Mouse (Mus musculus) mouse embryonic stem cell (cell line): Measurements from ENCODE around the gene Fahd2a.

Experiments used
- in situ Hi-C, 2 experiments: fragments of 300-500 bp; cut with MboI; formaldehyde crosslinking; loops; 1 replicate in 1 of 2; 3 replicates in 1 of 2; pipeline ENCODE4 v1.14.3; 2019 to 2020; ENCODE audit warnings: low sequenced_read_pairs in 2 of 2, low pct_unique_long_range_greater_than_20kb in 1 of 2, mixed read lengths in 1 of 2; ENCODE audit not compliant: unreplicated experiment in 1 of 2

The Fahd2a gene

DNA sequence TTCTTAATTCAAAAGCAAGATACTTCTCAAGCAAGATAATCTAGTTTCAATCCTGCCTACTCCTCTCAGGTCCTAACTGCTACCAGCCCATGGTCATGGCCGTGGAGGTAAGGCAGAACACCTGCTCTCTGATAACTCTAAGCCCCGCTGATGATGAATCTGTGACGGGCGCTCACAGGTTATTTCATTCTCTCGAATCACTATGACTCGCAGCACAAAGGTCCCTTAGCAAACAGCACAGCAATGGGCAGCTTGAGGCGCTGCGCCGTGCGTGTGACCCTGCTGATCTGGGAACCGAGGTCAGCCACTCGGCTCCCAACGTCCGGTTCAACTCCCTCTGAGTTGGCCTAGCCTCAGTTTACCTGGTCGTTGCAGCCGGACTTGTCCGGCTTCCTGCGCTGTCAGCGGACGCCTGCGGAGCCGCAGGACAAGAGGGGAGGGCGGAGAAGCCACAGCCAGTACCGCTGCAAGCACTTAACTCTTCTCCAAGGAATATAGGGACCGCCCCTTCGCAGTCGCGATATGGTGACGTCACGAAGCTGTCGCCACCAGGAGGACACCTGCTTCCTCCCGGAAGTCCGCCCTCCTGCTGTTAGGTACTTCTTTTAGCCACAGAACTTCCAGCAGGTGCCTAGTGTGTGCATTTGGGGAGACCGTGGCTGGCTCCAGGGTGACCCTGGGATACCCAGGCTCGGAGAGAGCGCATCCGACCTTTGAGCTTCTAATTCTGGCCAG lies at the start of gene Fahd2a:
Fahd2a (minus strand) TSS at position 511 of the 735 bp plus-strand sequence.
- in situ Hi-C loops, result loop anchor here in 1 of 2 experiments (5.0 kb wide), 1 partner anchor 82 kb away; the partner anchor contains the start of gene Adra2b

DNA sequence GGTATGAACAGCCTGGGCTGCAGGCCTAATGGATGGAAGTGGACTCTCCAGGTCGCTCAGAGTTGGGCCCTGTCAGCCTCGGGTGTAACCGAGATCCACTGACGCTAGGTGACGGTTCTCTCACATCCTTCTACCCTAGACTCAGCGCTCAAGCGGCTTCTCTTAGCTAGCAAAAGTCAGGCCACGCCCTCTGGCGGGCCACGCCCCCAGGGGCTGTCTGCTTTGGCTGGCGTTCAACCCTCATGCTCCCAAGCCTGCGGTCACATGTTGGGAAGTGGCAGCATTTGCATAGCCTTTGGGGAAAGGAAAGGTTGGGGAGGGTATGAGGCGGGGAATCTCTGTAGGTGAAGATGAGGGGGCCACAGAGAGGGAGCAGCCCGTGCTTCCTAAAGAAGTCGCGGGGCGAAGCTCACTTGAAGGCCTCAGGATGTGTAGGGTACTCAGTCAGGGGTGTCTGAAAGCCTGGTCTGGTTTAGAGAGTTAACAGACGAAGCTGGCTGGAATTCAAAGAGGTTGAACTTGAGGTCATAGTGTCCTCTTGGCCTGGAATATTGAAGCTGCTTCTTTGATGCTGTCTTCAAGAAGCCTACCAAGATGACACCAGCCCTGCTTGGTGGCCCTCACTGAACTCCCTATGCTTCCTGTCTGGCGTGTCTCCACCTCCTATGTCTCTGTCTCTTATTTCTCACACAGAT lies 40.3 kb upstream of the Fahd2a start:
- in situ Hi-C loops, result no loop called here

DNA sequence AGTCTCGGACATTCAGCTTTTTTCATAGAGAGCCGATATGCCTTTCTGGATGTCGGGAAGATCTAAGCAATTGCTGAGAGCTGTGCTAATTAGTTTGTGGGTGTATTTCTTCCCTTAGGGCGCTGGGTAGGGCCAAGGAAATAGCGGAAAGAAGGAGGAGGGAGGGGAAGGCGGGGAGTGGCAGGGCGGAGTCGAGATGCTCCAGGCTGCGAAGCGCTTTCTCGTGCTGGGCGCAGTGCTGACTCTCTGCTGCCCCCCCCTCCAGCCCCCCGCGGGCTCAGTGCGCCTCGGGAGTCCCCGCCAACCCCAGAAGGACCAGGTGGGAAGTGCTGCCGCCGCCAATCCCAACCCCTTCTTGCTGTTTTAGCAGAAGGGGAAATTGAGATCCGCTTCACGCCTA lies 38.6 kb upstream of the Fahd2a start:
- in situ Hi-C loops, result no loop called here

DNA sequence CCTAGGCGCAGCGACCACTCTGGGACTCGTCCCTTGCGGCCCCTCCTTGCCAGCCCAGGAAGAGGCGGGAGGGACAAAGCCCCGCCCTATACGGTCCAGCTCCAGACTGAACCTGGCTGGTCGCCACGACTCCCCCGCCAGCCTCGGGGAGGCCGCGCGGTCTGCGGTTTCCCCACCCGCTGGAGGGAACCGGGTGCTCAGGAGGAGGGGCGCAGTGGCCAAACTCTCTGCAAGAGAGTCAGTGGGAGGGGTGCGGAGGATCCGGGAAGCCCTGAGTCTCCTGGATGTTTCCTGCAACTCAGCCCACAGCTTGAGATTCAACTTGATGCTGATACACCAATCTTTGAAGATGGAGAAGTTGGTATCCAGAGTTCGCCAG lies 38.2 kb upstream of the Fahd2a start:
- in situ Hi-C loops, result no loop called here

DNA sequence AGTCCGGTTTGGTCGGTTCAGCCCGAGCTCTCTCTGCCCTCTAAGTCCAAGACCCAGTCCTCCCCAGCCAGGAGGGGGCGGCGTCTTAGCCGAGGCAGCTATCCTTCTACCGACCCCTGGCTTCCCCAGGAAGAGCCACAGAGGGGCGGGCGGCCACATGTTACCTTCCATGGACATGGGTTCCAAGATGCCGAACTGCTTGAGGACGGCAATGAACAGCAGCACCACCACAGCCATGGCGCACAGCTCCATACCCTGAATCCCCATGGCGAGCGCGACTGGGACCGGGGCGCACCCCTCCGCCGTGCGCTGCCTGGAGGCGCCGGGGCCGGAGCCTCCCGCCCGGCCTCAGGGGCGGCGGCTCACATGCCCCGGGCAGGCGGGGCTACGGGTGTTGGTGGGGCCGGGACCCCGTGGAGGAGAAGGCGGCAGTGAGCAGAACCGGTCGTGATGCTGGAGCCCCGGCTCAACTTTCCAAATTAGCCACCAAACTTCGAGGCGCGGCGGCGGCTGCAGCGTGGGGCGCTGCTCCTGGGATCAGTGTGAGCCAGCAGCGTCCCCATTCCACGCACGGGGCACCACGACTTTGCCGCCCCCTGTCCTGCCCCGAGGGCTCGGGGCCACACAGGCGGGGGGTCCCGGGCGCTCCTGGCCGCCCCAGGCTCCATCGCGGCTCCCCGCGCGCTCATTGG lies 37.6 kb upstream of the Fahd2a start:
- in situ Hi-C loops, result no loop called here

DNA sequence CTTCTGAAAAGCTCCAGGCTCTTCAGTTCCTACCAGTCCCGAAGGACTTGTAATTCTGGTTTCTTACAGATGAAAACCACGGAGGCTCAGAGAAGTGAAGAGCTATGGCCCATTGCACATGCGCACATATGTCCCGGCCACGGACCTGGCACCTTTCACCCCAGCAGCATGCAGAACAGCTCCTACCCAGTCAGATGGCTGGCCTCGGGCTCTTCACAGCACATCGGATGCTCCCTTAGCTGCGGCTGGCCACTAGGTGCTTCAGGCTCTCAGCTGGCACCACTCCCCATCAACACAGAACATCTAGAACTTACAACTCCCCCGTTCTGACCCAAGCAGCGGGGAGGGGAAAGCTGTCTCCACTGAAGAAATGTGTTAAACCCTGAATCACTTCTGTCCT lies 35.4 kb upstream of the Fahd2a start:
- in situ Hi-C loops, result no loop called here

DNA sequence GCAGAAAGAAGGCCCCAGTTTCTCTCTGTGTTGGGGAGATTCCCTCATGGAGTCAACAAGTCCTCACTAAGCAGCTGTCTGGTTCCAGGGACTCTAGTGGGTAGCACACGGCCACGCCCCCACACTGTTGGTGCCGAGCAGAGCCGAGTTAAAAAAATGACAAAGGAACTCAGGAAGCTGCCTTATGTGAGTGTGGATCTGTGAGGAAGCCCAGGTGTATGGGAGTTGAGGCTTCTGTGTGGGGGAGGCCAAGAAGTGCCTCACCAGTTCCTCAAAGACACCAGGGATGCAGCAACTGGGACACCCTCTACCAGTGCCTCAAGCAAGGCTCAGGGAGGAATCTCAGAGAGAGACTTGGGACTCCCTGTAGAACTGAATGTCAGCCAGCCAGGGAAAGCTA lies 34.8 kb upstream of the Fahd2a start:
- in situ Hi-C loops, result no loop called here

DNA sequence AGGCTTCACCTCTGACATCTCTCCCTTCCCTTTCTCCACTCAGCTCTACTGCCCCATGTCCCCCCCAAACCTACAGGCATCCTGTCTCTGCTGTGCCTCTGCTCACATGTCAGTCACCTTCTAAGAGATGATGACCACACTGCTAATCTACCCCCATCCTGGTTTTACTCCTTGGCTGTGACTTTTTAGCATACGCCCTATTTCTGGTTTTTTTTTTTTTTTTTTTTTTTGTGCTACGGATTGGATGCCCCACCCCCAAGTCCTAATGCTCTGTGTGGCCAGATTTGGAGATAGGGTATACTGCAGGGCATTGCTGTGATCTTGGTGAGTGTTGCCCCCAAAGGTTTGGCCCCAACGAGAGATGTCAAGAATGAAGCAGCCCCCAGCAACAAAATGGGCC lies 27.9 kb upstream of the Fahd2a start:
- in situ Hi-C loops, result no loop called here

DNA sequence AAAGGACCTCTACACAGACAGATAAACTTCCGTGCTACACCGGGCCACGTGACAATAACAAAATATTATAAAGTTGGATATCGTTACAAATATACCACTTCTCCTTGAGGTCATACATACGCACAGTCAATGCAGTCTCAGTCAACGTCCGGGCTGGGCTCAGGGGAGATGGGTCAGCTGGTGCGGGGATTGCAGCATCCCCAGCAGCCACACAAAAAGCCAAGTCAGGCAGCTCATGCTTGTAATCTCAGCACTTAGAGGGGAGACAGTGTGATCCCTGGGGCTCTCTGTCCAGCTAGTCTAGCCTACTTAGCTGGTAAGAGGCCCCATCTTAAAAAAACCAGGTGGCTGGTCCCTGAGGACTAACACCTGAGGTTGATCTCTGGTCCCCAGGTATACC lies 26.9 kb upstream of the Fahd2a start:
- in situ Hi-C loops, result no loop called here

DNA sequence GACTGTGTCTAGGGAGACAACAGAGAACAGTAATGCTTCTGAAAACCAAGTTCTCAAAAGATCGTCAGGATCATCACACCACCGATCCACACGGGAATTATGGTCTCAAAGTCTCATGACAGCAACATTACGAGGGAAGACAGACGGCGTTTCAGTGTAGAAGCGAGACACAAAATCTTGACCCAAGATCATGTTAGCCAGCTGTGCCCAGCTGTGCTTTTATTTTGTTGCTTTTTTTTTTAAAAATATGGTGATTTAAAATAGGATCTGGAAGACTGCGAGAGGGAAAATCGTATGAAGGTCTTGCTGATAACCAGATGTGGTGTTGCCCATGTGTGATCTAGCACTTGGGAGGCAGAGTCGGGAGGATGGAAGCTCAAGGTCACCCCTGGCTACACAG lies 26.3 kb upstream of the Fahd2a start:
- in situ Hi-C loops, result no loop called here

DNA sequence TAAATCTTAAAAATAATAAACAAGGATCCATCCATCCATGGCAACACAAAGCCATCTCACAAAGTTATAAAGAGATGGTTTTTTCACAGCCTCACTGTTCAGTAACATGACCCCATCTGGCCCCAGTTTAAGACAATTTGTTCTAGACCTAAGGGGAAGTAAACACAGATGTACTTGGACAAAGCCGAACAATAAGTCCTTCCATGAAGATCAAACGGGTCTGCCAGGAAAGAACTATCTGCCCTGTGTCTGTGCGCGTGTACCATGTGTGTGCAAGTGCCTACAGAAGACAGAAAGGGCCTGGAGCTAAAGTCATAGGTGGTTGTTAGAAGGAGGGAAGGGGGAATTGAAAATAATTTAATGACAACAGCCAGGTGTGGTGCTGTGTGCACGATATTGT lies 25.8 kb upstream of the Fahd2a start:
- in situ Hi-C loops, result no loop called here

DNA sequence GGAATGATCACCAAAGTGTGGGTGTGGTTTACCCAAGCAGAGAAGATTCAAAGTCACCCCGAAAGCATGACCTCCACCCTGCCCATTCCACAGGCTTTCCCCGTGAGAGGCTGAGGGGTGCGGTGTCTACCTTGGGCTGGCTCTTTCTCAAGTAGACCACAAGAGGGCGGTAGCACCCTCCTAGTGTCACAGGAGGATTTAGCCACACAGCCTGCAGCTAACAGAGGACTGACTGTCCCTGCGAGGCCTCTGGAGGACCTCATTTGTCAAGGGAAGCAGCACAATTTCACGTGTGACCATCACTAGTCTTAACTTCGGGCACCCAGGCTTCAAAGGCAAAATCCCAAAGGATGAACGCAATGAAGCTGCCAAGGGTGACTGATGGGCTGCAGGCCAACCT lies 17.9 kb upstream of the Fahd2a start:
- in situ Hi-C loops, result loop anchor here in 1 of 2 experiments (5.0 kb wide), 1 partner anchor 35 kb away; no protein-coding TSS in a partner anchor

DNA sequence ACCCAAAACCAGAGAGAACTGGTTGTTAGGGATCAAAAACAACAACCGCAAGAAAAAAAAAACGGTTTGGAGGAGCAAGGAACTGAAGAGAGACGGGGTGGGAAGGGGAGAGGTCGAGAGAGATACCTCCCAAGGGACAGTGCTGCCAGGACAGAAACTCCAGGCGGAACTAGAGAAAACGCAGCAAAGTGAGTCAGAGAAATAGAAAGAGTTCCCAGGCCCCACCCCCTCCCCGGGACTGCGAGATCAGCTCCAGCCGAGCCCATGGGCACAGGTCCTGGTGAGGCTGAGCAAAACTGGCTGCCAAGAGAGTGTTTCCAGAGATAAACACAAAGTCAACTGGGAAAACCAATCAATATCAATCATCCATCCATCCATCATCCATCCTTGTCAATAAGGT lies 17.0 kb upstream of the Fahd2a start:
- in situ Hi-C loops, result loop anchor here in 1 of 2 experiments (5.0 kb wide), 1 partner anchor 36 kb away; no protein-coding TSS in a partner anchor

DNA sequence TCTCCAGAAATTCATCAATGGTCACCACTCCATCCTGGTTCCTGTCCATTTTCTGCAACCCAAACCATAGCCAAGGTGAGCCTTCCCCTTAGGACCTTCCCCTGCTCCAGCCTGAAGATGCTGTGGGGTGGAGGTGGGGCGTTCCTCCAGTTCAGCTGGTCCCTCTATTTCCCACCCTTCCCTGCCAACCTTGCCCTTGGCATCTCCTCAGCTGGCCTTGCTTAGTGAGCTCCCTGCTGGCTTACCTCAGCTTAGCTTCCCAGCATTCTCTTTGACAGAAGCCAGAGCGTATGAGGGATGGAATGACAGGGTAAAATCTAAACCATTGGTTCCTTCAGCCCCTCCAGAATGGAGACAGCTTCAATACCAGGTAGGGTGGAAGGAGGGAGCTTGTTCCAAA lies 15.0 kb upstream of the Fahd2a start:
- in situ Hi-C loops, result no loop called here

DNA sequence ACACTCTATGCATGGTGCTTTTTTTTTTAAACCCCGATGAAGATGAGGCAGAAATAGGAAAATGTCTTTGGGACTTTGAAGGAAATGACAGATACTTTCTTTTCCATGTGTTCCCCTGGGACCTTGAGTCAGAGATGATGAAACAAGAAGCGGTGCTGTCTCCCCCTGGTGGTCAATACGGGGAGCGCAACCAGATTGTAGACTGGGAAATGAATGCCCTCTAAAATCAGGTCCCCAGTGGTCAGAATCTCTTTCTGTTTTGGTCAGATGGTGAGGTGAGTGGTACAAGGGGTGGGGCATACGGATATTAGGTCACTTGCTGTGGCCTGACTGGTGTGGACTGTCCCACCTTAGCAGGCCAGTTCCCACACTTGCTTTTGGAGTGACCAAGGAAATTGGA lies 9.4 kb upstream of the Fahd2a start:
- in situ Hi-C loops, result no loop called here

DNA sequence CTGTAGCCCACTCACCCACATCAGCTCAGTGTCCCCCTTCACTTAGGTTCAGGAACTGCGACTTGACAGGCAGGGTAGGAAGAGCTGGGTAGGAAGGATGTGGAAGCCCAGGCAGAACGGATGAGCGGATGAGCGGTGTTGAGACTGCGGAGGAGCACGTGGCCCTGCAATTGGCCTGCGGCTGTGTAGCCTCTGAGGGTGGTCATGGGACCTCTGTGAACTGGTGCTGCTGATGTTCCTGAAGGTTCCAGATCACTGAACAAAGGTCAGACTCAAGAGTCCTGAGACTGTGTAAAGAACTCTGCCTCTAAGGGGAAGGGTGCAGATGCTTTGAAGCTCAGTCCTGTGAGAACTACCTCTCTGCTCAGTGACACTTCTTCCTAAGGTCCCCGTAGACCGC lies 8.8 kb upstream of the Fahd2a start:
- in situ Hi-C loops, result no loop called here

DNA sequence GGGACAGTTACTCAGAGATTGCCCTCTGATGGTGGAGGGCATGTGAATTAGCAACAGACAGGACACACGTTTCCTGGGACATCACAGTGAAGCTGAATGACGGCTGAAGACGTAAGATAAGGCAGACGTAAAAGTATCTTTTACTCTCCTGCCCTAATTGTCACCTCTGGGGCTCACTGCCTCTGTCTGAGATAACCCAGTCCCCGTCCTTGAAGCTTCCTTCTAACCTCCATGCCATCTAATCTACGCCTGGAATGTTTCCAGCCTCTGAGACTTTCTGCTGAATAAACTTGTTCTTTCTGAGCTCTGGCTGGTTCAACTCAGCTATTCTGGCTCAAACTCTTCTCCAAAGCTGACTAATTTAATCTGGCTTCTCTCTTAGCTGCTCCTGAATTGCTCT lies 7.4 kb upstream of the Fahd2a start:
- in situ Hi-C loops, result no loop called here

DNA sequence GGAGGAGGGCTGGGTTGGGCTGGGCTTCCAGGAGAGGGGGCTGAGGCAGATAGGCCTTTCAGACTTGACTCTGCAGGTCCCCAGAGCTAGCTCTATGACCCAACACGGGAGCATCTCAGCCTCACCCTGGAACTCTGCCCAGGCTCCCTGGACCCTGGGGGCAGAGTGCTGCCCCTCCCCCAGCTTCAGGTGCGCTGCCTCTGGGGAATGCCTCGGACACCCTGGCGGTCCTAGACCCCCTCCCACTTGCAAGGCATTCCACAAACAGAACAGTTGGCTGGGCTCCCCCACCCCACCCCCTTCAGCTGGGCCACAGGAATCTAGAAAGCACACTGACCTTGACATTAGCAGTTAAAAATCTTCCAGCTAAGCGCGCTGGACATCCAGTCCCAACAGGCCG lies 5.3 kb upstream of the Fahd2a start:
- in situ Hi-C loops, result no loop called here

DNA sequence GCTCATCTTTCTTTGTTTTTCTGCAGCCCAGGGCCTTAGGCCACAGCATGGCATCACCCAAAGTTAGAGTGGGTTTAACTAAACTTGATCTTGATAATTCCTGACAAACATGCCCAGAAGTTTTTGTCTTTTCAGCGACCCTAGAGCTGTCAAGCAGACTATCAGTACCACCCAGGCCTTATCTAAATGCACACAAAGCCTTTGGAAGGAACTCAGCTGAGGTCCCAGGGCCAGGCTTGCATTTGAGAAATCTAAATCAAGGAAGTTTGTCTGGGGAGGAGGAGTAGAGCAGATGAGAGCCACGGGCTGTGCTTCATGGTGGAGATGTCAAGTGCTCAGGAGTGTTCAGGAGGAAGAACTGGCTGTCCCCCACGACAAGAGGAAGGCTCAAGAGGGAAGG lies 2.5 kb upstream of the Fahd2a start:
- in situ Hi-C loops, result no loop called here

DNA sequence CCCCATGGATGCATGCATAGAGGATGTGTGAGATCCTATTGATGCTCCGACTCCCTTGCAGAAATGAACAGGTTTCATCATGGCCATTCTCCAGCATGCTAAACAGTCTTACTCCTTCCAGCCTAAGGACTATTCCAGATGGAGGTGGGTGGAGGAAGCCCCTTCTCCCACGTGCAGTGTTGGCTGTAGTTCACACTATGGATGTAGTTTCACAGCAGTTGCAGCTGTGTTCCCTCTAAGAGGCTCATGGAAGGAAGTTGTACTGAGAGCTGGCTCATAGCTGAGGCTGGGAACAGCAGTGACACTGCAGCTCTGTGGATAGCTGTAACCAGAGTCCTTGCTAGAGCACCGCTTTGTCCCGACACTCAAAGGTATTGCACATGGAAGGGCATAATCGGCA lies 6.7 kb downstream of the Fahd2a start:
- in situ Hi-C loops, result no loop called here
